Mouse (Mus musculus) splenic B cell, adult 2 months (primary cell): ENCODE results near the gene Dnah7c.
A peak's percentile ranks its signal among the peaks of the same experiment; 100 is the strongest.

Experiments used
- DNase-seq: peaks from one replicate; pipeline ENCODE4 v3.0.0-alpha.2; 2011; ENCODE audit warnings: low read depth, low spot score
- H3K27me3 ChIP-seq: 2 replicates; pipeline ENCODE4 v1.6.1; 2012; ENCODE audit warnings: mild to moderate bottlenecking, low read length, moderate library complexity, mixed read lengths; ENCODE audit not compliant: control insufficient read depth, poor library complexity, insufficient read depth, severe bottlenecking
- H3K36me3 ChIP-seq: 2 replicates; pipeline ENCODE4 v1.6.1; 2012; ENCODE audit warnings: mild to moderate bottlenecking, low read length, moderate library complexity, mixed read lengths; ENCODE audit not compliant: control insufficient read depth, poor library complexity, insufficient read depth, severe bottlenecking

The Dnah7c gene

DNA sequence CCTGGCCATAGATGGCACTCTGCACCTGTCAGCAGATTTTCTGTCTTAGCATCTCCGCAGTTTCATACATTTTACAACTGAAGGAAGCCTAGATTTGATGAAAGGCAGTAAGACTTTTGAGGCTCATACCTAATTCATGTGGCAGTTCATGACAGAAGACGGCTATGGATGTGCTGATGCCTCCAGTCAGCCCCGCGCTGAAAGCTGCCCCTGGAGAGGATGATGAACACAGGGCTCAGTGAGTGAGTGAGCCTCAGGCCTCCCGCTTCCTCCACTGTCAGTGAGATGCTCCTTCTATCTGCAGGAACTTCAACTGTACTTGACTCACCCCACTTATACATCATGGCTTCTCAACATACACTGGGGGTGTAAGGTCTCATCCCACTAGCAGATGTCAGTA, 392.5 kb downstream of the Dnah7c start:
- H3K27me3 ChIP-seq, result no peaks in the 10 kb centered on the region
- H3K36me3 ChIP-seq, result peaks cover 12% of the 10 kb centered on the region; the same call in 1 of the 2 replicates
- no peak for DNase-seq

DNA sequence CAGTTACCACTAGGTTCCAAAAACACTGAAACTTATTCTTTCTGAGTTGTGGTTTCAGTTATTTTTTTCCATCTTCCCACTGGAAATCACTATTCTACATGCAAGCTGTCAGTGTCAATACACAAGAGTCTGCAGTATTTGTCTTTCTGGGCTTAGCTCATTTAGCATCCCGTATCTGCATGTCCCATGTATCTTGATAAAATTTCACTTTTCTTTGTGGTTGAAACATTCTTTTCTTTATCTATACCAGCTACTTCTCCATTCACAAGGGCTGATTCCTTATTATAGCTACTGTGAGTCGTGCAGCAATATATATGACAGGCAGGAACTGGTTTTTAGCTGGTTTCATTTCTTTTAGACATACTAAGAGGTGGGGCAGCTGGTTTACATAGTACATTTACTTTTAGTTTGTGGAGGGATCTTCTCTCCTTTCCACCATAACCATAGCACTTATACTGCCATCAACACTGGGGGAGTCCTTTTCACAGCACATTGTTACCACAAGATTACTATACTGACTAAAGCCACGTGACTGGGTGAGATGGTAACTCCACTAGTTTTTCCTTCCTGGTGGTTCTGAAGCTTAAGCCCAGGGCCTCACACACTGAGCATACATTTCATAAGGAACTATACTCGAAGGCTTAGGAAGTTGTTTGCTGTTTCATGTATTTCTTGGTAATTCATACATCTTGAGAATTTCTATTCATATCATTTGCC, 397.0 kb downstream of the Dnah7c start:
- Histone ChIP-seq H3K27me3 (no peaks in the 10 kb centered on the region), H3K36me3 (peaks cover 12% of the 10 kb centered on the region; the same call in 1 of the 2 replicates)
- DNase-seq, result no peak

DNA sequence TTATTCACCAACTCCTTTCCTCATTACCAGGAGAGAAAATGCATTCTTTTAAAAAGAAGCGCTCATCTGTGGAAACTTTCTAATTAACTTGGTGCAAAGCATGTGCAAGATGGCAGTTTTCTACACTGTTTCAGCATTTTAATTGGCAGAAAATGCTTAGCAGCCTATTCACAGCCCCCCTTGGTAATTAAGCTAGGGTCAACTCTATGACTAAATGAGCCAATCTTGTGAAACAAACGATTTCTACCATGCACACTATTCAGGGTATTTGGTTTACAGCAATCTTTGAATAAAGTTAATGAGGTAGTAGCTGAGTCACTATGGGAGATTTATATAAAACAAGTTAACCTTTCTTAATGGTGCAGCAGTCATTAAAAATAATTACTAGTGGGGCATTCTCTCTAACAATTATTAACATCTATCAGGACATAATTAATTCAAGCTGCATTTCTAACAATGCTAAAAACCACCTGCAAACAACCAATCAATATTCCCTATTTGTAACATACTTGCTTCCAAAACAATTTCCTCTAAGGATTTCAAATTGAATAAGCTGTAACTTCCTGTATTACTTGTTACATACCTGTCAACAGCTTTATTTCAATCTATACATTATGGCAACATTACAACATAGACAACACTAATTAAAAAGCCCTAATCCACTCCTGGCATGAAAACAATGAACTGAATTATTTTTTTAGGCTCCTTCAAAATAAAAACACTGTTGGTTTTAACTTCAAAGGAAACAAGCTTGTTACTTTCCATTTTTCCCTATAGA, 404.9 kb downstream of the Dnah7c start:
- Histone ChIP-seq H3K36me3 (peaks cover under 1% of the 10 kb centered on the region; the same call in 1 of the 2 replicates), H3K27me3 (no peaks in the 10 kb centered on the region)
- DNase-seq, result no peak

DNA sequence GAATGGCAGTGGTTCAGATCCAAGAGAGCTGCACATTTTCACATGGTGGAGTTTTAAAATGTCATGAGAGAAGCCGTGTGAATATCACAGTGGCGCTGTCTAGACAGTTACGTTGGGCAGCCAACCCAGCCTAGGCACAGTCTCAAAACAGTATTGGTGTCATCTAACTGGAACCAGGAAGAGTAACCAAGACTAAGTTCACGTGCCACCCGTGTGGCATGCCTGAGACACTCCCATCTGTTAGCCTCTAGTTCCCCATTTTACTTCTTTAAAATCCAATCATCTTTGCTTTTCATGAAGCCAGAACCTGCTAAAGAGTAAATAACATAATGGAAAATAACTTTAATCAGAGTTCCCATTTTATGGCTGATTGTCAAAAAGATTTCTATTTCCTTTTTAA, 406.5 kb downstream of the Dnah7c start:
- H3K27me3 ChIP-seq, result no peaks in the 10 kb centered on the region
- peak; percentile 51 for DNase-seq
- H3K36me3 ChIP-seq, result peaks cover 2% of the 10 kb centered on the region; the same call in 1 of the 2 replicates

DNA sequence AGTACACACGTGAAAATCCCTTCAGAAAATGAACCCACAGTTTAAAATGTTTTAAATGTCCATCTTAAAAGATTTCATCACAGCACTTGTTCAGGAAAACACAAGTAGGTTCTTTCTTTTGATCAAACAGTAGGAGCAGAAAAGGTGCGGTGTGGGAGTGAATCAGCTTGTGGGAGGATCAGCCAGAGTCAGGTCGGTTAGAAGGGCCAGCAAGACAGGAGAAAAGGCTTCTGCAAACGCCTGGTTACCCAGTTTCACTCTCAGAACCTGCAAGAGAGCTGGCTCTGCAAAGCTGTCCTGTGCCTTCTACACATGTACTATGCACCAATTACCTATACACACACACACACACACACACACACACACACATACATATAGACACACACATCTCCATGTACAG, 418.0 kb downstream of the Dnah7c start:
- Histone ChIP-seq H3K36me3 (no peaks in the 10 kb centered on the region), H3K27me3 (no peaks in the 10 kb centered on the region)
- DNase-seq, result no peak

DNA sequence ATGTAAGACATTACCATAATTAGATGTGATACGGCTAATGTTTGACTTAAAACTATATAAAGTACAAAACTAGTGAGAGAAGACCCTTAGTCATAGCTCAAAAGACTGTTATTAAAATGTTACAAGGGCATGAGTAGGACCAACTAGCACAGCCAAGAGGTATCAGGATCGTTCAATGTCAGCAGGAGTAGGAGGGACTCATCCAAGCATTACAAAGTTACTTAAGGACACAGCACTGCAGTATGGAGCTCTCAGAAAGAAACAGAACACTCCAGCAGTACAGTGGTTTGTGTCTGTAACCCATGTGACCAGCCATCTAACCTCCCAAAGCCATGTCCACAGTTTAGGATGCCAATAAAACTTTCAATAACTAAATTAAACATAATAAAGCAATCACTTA, 418.9 kb downstream of the Dnah7c start:
- no peak for DNase-seq
- H3K27me3 ChIP-seq, result no peaks in the 10 kb centered on the region
- H3K36me3 ChIP-seq, result no peaks in the 10 kb centered on the region

DNA sequence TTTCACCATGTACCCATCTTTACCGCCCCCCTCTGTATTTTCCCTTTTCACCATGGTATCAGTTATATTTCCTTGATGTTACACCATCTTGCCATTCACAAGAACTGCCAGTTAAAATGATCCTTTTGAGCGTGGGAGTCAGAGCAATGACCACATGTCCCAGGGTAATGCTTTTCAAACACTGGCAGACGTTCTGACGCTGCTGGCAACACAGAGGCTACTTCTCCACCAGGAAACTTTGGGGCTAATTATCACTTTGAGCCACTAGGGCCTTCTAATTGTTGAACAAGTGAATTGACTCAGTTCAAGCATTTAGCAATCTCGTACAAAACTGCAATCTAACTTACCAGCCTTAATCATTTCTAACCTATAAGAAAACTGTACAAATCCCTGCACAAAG, 419.8 kb downstream of the Dnah7c start:
- H3K36me3 ChIP-seq, result no peaks in the 10 kb centered on the region
- no peak for DNase-seq
- no peaks in the 10 kb centered on the region for H3K27me3 ChIP-seq

DNA sequence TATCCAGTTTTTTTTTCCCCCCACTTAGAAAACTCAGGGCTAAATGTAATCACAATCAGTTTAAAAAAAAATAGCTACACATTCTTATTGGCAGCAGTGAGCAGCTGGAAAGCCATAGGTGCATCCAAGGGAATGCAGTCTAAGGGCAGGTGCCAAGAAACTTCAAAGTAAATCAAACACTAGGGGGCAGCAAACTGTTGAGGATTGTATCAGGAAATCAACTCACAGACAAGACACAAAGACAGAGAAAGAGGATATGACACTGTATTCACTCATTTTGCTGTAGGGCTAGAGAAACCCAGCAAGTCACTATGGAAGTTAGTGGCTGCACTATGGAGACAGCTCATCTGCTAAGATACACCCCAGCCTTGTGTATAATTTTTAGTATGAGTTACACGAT, 424.4 kb downstream of the Dnah7c start:
- no peaks in the 10 kb centered on the region for H3K36me3 ChIP-seq
- no peaks in the 10 kb centered on the region for H3K27me3 ChIP-seq
- peak; percentile 91 for DNase-seq

DNA sequence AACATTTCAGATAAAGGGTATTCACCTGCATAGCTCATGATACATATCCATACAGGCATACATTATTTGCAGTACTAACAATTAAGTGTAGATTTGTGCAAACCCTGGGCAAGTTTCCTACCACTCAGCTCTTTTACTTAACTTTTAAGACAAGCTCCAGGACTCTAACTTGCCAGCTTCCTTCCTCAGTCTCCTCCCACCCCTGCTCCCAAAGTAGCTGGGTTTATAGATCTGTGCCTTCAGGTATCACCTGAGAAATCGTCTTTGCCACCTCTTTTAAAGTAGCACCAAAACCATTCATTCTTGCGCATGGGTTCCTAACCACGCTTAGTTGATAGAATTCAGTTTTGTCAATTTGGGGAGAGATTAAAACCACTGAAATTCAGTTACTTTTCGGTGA, 426.2 kb downstream of the Dnah7c start:
- Histone ChIP-seq H3K27me3 (no peaks in the 10 kb centered on the region), H3K36me3 (no peaks in the 10 kb centered on the region)
- DNase-seq, result peak; percentile 11

DNA sequence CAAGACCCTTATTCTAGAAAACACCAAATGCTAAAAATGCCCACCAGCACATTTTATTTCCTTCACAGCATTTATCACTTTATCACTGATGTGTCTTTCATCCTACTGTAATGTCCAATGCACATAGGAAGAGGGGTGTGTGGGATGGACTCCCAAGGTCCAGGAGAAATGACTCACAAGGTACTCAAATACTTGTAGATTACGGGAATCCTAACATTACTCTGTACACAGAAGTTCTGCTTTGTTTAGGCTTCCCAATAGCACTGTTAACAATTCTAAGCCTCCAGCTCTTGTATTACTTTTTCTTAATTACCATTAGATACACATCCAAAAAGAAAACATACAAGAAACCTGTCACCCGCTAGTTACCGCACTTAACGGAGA, 426.8 kb downstream of the Dnah7c start:
- Histone ChIP-seq H3K27me3 (no peaks in the 10 kb centered on the region), H3K36me3 (no peaks in the 10 kb centered on the region)
- no peak for DNase-seq

DNA sequence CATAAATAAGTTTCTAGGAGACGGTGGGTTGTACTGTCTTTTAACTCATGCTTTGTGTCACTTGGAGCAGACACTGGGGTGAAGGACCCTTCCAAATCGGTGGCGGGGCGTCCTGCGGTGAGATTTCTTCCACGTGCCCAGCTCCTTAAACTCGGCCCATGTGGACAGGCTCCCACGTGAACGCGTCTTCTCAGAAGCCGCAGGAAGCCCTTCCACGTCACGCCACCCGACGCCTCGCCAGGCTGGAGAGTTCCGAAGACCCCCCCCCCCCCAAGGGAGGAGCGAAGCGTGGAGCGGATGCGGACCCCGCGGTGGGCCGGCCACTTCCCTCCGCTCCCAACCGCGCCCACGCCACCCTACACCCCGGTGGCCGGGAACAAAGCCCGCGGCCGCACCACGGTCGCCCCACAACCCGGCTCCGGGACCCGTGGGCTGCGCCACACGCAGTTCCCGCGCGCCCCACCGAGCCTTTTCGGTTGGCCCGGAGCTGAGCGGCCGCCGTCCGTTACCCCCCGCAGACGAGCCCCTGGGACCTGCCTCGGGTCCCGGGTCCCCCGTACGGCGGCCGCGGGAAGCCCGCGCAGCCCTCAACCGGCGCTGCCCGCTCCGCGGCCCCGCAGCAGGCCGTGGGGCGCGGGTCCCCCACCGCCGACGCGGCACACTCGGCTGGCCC, 427.3 kb downstream of the Dnah7c start:
- Histone ChIP-seq H3K27me3 (no peaks in the 10 kb centered on the region), H3K36me3 (no peaks in the 10 kb centered on the region)
- DNase-seq, result peak; percentile 63

DNA sequence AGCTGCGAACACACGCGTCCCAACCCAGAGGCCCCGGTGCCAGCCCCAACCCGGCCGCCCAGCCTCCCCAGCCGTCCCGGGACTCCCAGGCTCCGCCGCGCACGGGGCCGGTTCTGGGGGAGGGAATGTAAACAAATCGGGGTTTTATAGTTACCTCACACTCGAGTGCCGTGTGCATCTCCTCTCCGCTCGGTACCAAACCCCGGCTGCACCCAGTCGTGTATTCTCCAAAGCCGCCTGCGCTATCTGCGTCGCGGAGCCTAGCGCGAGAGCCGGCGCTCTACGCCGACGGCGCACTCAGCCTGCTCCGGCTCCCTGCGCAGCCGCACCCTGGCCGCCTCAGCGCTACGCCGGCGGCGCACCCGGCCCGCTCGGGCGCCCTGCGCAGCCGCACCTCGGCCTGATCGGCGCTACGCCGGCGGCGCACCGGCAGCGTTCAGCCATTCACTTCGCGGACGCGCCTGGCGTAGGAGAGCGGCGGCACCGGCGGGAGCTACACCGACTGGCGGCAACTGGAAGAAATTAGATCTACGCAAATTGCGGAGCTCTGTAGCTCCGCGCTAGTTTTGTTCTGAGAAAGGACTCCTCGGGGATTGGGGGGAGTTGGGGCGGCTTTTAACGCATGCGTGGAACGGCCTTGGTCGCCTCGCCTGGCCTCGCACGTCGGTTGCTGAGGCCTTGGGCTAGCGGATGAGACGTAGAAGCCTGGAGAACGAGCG, 428.1 kb downstream of the Dnah7c start:
- no peaks in the 10 kb centered on the region for H3K36me3 ChIP-seq
- no peaks in the 10 kb centered on the region for H3K27me3 ChIP-seq
- peak; percentile 98 for DNase-seq

DNA sequence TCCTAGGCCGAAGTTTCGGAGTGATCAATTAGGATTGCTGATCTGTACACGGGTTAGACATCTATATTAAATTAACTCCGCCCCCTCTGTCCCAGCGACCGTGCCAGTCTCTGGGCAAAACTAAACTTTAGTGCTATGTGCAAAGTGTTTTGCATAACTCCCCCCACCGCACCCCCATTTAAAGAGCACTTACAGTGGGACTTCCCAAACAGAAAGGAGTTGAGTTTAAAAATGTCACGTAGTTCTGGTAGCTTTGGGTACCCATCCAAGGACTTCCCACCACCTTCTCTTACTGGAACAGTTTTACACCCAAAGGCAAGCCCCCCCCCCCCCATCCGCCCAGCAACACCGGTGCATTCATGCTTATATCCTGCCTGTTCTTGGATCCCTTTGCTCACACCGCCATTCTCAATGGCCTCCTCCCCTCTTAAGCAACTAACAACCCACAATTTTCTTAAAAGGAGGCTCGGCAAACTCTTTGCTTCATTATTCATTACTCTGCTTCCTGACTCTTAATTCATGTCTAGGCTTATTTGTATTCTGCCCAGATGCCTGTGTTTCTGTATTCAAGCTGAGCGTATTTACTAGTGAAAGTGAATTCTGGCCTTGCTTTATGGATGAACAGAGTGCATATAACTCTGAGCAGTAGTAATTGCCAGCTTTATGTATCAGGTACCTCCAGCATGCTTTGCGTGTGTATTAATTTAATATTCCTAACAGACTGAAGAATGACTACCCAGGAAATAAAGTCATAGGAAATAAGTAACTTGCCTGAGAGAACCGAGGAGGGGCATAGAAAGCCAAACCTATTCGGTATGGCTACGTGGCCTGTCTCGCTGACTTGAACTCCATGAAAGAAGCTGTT, 428.9 kb downstream of the Dnah7c start:
- peak; percentile 92 for DNase-seq
- H3K27me3 ChIP-seq, result no peaks in the 10 kb centered on the region
- no peaks in the 10 kb centered on the region for H3K36me3 ChIP-seq

DNA sequence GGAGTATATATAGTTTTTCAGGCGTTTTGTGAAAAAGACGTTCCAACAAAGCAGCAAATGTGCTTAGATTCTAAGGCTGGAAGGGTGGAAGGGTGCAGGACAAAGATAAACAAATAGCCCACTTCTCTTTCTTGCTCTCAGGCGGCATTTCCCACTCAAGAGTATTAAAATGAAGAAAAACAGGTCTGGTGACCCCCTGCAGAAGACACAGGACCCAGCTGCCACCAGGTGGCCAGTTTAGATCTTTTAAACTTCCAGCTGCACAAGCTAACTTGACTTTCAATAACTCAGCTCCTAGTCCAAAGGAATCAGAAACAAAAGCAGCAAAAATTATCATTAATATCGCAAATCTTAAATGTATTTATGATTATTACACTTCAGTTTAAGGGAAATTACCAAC, 431.1 kb downstream of the Dnah7c start:
- H3K36me3 ChIP-seq, result no peaks in the 10 kb centered on the region
- DNase-seq, result peak; percentile 20
- no peaks in the 10 kb centered on the region for H3K27me3 ChIP-seq
